Mouse (Mus musculus): ENCODE results near the gene Rpgr. TPM values are rescaled to one million over a fixed set of nuclear protein-coding genes. Genes with fewer than 3 reads are reported as not detected.

Rpgr gene
- polyA plus RNA-seq (2012; rRNA removed): 1.8 and 2.5 TPM in 2 replicates

DNA sequence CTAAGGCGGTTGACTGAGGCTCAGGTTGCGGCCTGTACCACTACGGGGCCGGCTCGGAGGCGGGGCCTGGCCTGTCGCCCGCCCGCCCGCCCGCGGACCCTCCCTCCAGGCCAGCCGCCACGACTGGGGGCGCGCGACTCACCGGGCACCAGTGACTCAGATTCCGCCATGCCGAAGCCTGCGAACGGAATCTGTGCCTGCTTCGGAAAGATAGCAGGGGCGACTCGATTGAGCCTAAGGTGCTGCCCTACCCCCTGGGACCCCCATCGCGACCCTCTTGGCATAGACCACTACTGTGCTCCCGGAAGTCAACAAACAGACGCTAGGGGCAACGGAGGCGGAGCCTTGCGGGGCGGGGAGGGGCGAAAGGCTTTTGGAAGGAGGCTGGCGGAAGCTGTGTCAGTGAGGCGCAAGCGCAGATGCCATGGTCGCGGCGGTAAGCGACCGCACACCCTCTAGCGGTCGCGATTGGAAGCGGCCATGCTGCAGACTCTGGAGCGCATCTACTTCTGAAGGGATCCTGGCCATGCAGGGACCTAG lies at the start of gene Rpgr:
TSS of gene Rpgr (minus strand) at position 511 of the 540 bp plus-strand sequence.
- no peak for DNase-seq (ENCODE audit: low read depth)

GRCm38 (mm10) chrX:10258260-10258659 lies 41.5 kb upstream of the Rpgr start:
- no peak for DNase-seq (ENCODE audit: low read depth)

DNA sequence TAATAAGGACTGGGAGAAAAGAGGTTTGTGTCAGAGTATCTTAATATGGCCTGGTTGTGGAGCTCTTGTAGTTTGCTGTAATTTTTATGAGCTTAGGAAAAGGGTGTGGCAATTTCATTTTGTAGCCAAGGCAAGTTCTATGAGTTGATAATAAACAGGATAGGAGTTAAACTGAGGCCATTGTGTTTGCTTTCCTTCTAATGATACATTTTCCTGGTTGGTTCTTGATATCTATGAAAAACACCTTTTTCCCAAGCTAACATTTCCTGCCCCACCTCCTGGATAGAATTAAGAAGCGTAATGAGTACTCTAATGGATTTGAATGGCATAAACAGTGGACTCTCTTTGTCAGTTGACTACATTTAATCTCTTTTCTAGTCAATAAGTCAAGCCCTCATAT lies 41.1 kb upstream of the Rpgr start:
- DNase-seq (ENCODE audit: low read depth): no peak

- DNase-seq (ENCODE audit: low read depth): no peak
These were observed 35.3 kb upstream of the Rpgr start, which contains the start of gene Otc for GRCm38 (mm10) chrX:10251852-10252504. TSS of gene Otc (plus strand) at chrX:10252305.

- DNase-seq (ENCODE audit: low read depth): no peak
These were observed 34.6 kb upstream of the Rpgr start for GRCm38 (mm10) chrX:10251357-10251756.

GRCm38 (mm10) chrX:10243916-10244315 lies 27.2 kb upstream of the Rpgr start:
- no peak for DNase-seq (ENCODE audit: low read depth)

- DNase-seq (ENCODE audit: low read depth): no peak
These were observed 22.8 kb upstream of the Rpgr start for GRCm38 (mm10) chrX:10239515-10239914.

GRCm38 (mm10) chrX:10234617-10235016 lies 17.9 kb upstream of the Rpgr start:
- DNase-seq (ENCODE audit: low read depth): no peak

GRCm38 (mm10) chrX:10233051-10233450 lies 16.3 kb upstream of the Rpgr start:
- no peak for DNase-seq (ENCODE audit: low read depth)

DNA sequence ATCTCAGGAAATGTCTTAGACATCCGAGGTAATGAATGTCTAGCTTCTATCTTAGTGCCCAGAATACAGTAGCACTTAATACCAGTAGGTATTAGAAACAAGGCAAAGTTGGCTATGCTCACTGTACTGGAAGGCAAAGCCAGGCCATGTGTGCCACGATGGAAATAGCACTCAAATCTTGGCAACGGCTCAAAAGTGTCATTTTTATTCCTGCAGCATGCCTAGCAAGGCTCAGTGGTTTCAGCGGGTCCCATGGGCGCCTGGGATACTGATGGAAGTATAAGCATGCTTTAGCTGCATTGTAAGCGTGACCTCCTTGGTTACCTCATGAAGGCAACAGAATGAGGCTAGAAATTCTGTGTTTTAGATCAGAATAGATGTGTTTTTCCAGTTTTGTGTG lies 2.6 kb upstream of the Rpgr start:
- no peak for DNase-seq (ENCODE audit: low read depth)

DNA sequence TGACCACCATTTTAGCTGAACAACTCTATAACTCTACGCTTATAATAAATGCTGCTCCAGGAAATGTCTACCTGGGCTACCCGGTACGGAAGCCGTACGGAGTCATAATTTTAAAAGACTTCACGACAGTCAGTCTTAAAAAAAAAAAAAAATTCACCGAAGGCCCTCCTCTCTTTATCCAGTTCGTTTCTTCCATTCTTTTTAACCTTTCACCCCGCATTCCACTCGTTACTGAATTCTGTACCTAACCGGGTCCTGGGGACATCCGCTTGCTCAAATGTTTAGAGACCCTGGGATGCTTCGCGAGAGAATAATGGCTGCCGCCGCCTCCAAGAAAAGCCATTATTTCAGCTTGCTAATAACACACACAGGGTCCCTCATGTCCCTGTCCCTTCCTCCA lies 748 bp downstream of the Rpgr start:
- DNase-seq (ENCODE audit: low read depth): no peak

DNA sequence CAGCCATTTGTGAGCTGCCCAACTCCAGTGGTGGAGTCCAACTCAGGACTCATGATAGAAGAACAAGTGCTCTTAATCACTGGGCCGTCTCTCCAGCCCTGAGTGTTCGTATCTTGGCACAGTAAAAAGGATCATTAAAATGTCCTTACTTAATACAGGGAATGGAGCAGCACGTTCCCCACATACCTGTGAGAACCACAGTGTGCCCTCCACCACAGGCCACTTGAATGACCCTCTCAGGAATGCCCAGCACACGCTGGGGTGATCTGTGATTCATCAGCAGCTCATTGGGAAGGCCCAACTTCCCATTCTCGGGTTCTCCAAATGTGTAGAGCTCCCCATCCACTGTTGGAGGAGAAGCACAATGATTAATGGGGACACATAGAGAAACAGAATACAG lies 10.8 kb downstream of the Rpgr start:
- DNase-seq (ENCODE audit: low read depth): no peak

- no peak for DNase-seq (ENCODE audit: low read depth)
These were observed 15.4 kb downstream of the Rpgr start for GRCm38 (mm10) chrX:10201289-10201688.

DNA sequence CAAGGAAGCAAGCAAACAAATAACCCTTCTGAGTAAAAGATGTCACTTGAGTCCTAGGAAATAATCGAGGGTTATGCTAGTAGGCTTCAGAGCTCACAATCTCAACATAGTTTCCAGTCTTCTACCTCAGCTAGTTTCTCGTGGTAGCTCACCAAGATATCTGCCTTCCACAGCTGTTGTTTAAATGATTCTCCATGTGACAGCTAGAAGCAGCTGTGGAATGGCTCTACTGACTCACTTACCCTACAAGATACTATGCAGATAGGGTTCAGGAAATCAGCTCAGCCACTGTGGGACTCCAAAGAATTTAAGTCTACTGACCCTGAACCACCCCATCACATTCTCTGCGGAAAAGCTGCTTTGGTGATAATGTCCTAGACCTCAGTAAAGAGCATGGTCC lies 64.3 kb downstream of the Rpgr start:
- DNase-seq (ENCODE audit: low read depth): no peak

- DNase-seq (ENCODE audit: low read depth): no peak
These were observed 99.5 kb downstream of the Rpgr start, which contains the start of gene Srpx for GRCm38 (mm10) chrX:10117065-10117719. TSS of gene Srpx (minus strand) at chrX:10117709.

GRCm38 (mm10) chrX:10115780-10116179 lies 100.9 kb downstream of the Rpgr start:
- DNase-seq (ENCODE audit: low read depth): no peak

DNA sequence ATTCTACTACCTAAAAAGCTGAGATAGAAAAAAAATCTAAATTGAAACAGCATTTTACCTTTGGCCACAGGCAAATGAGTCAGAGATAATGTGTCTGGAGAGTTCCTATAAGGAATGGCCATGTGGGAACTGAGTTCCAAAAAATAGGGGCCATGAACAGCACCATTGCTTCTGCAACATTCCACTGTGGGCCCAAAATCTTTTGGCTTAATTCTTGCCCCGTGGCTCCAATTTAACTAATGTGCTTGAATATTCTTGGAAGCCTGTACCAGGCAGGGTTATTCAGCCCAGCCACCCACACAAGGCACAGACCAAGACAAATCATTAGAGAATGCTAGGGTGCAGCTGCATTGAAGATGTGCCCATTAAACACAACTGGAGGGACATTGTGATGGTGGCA lies 106.0 kb downstream of the Rpgr start:
- DNase-seq (ENCODE audit: low read depth): no peak

GRCm38 (mm10) chrX:10108558-10108957 lies 108.2 kb downstream of the Rpgr start:
- DNase-seq (ENCODE audit: low read depth): no peak

DNA sequence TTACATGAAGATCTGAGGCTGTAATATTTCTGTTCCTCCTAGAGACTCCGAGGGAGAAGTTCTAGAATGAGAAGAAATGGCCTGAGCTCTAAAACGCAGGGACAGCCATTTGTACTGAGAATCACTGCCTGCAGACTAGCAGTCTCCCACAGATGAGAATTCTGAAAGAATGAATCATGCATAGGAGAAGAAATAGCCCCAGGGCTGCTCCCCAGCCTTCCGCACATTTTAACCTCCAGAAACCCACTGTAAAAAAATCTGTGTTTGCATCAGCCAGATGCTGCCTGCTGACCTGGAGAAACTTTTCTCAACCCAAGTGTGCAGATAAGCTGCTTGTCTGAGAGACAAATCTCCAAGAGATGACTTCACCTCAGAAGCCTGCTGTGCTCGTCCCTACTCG lies 111.2 kb downstream of the Rpgr start:
- DNase-seq (ENCODE audit: low read depth): no peak

GRCm38 (mm10) chrX:10102739-10103138 lies 114.0 kb downstream of the Rpgr start:
- DNase-seq (ENCODE audit: low read depth): no peak

DNA sequence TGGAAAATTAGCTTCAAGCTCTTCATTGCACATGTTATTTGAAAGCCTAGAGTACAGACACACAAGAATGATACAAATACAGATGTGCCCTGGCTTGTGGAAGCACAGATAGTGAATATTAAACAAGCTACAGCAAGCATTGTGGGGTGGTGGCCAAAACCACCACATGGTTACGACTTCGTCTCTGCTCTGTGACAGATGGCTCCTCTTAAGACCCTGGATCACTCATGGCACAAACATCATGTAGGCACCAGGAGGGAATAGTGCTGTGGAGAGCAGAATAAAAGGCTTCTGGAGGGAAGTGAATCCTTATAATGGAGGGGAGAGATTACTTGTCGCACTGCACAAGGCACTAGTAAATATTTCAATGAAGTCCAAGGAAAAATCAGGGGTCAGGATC lies 120.9 kb downstream of the Rpgr start:
- DNase-seq (ENCODE audit: low read depth): no peak

- DNase-seq (ENCODE audit: low read depth): no peak
These were observed 136.3 kb downstream of the Rpgr start for GRCm38 (mm10) chrX:10080385-10080784.

DNA sequence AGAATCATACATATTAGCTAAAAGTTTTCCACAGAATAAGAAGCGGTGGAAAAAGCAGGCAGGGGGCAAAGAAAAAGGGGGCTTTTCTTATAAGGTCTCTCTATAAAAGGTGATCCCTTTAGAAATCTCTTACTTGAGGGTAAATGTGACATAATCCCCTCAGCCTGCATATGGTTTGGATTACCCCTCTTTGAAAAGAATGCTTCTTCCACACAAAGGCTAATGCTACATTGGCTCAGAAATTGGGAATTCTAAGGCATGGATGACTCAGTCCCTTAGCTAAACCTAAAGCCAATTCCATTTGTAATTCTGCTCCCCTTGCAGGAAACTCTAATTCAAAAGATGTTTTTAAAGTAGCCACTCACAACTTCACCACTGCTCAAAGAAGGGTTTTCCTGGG lies 136.7 kb downstream of the Rpgr start:
- DNase-seq (ENCODE audit: low read depth): no peak
